Mouse (Mus musculus) neural tube, embryonic 12.5 days (tissue): ENCODE results near the gene Lrrn2. TPM values are rescaled to one million over a fixed set of nuclear protein-coding genes. Genes with fewer than 3 reads are reported as not detected.
"Not testable (repeated sequence)": the region's sequence is repeated elsewhere in the genome, so short reads cannot be mapped to it uniquely, and the experiment has no call there.

Experiments
- ATAC-seq: fragments of 200-750 bp; cut with Nextera tagmentation; 2 replicates; pipeline ENCODE4 v1.8.0; 2017; ENCODE audit warnings: low read depth, mild to moderate bottlenecking, moderate TSS enrichment, moderate library complexity; ENCODE audit not compliant: low FRiP score
- H3K27ac ChIP-seq: fragments of 300-500 bp; sonication (generic); 2 replicates; pipeline ENCODE4 v1.5.1; 2016
- H3K27me3 ChIP-seq: fragments of 300-500 bp; sonication (generic); replicated peaks from 2 replicates; pipeline ENCODE4 v1.6.1; 2016; ENCODE audit warnings: mild to moderate bottlenecking
- H3K36me3 ChIP-seq: fragments of 300-500 bp; sonication (generic); 2 replicates; pipeline ENCODE4 v1.6.1; 2016; ENCODE audit warnings: mild to moderate bottlenecking
- H3K4me1 ChIP-seq: fragments of 300-500 bp; sonication (generic); 2 replicates; pipeline ENCODE4 v1.6.1; 2016
- H3K4me2 ChIP-seq: fragments of 300-500 bp; sonication (generic); replicated peaks from 2 replicates; pipeline ENCODE4 v1.6.1; 2016; ENCODE audit warnings: mild to moderate bottlenecking
- H3K4me3 ChIP-seq: fragments of 300-500 bp; sonication (generic); 2 replicates; pipeline ENCODE4 v1.5.1; 2016
- H3K9ac ChIP-seq: fragments of 300-500 bp; sonication (generic); 2 replicates; pipeline ENCODE4 v1.6.1; 2016; ENCODE audit warnings: mild to moderate bottlenecking
- H3K9me3 ChIP-seq: fragments of 300-500 bp; sonication (generic); 2 replicates; pipeline ENCODE4 v1.6.1; 2016; ENCODE audit warnings: mild to moderate bottlenecking
- WGBS: fragments of 180-500 bp; shearing (Covaris S2); methylation state at CpG from one replicate; pipeline ENCODE4 v1.1.7; 2016; 5-methylcytosine and 5-hydroxymethylcytosine counted together
- polyA plus RNA-seq: library from polyadenylated mRNA; unstranded; fragments of >200 nt; fragmentation: Nextera tagmentation; extraction: Ambion mirVana; gene quantifications from 2 replicates; pipeline ENCODE4 v1.2.1, GENCODE M21; 2016

Lrrn2 gene
- polyA plus RNA-seq, 1 experiment from 2014 or later = 19.7 TPM

- no peak overlapping the region for H3K4me2 ChIP-seq
- ATAC-seq = no peak
- H3K4me1 ChIP-seq = peaks cover 5% of the 10 kb centered on the region; the same call in 1 of the 2 replicates
- 29% methylated on average over 8 of the region's 8 CpGs for WGBS
- H3K9ac ChIP-seq = no peak overlapping the region
- no peak overlapping the region for H3K4me3 ChIP-seq
- H3K9me3 ChIP-seq = no peaks in the 10 kb centered on the region
- no peaks in the 10 kb centered on the region for H3K36me3 ChIP-seq
- no peak overlapping the region for H3K27ac ChIP-seq
- no peaks in the 10 kb centered on the region for H3K27me3 ChIP-seq
Observed at GRCm38 (mm10) chr1:132945826-132946225, 65.8 kb downstream of the Lrrn2 start.

DNA sequence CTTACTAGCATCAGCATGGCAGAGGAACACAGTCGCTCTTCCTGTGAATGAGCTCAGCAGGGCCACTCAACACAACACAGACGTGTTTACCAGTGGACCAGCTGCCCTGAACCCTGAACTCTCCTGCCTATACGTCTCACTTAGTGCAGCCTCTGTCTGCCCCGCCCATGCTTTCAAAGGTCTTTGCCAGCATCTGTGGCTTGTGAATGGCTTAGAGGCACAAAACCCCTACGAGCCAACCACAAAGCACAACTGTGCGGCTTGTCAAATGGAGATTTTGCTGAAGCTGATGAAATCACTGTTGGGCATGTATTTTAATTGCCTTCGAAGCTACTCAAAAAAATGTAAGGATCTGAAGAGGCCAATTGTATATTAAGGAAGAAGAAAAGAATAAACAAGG lies 67.7 kb downstream of the Lrrn2 start:
- H3K4me3 ChIP-seq = no peak overlapping the region
- H3K9me3 ChIP-seq = no peaks in the 10 kb centered on the region
- no peak overlapping the region for H3K27ac ChIP-seq
- WGBS = 40% methylated on average over 7 of the region's 7 CpGs
- no peaks in the 10 kb centered on the region for H3K36me3 ChIP-seq
- ATAC-seq = no peak
- peaks cover 5% of the 10 kb centered on the region; the same call in 1 of the 2 replicates for H3K4me1 ChIP-seq
- no peak overlapping the region for H3K9ac ChIP-seq
- H3K27me3 ChIP-seq = no peaks in the 10 kb centered on the region
- no peak overlapping the region for H3K4me2 ChIP-seq

DNA sequence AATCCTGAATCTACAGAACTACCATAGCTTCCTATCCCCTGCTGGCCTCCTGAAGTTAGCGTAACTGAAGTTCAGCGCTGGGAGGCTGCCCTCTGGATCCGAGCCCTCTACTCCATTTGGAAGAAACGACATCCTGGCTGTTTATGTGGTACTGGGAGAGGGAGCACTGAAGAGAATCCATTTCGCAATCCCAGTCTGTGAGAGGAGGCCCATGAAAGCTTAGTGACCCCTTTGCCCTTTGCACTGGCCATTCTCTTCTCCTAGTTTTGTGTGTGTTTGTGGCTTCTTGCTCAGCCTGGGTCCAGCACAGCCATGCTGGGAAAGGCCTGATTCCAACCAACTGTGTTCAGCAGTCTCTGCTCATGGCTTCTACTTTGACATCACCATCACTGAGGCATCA lies 76.7 kb downstream of the Lrrn2 start:
- no peak for ATAC-seq
- WGBS = 86% methylated on average over 5 of the region's 5 CpGs
- no peaks in the 10 kb centered on the region for H3K4me1 ChIP-seq
- no peak overlapping the region for H3K4me3 ChIP-seq
- H3K9me3 ChIP-seq = no peaks in the 10 kb centered on the region
- H3K36me3 ChIP-seq = no peaks in the 10 kb centered on the region
- H3K27ac ChIP-seq = no peak overlapping the region
- H3K9ac ChIP-seq = no peak overlapping the region
- no peaks in the 10 kb centered on the region for H3K27me3 ChIP-seq
- no peak overlapping the region for H3K4me2 ChIP-seq

DNA sequence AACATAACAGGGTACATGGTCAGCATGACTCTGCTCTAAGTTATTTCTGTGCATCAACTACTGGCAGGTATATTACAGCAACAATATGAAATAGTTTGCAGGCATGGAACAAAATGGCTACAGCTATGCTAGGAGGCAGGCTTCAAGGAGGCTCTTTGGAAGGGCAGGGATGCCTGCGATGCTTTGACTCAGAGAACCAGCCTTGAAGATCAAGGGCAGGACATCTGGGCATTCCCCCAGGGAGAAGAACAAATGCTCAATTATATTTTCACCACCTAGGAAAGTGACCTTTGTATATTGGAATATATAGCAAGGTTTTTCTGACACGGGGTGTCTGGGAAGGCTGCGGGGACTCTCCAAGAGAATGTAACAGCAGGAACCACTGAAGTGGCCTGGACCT lies 81.7 kb downstream of the Lrrn2 start:
- Histone ChIP-seq H3K4me3 (no peak overlapping the region), H3K9ac (no peak overlapping the region), H3K27ac (no peak overlapping the region), H3K27me3 (no peaks in the 10 kb centered on the region), H3K4me2 (no peak overlapping the region), H3K4me1 (no peaks in the 10 kb centered on the region), H3K36me3 (no peaks in the 10 kb centered on the region), H3K9me3 (no peaks in the 10 kb centered on the region)
- 96% methylated on average over 3 of the region's 3 CpGs for WGBS
- ATAC-seq = no peak

DNA sequence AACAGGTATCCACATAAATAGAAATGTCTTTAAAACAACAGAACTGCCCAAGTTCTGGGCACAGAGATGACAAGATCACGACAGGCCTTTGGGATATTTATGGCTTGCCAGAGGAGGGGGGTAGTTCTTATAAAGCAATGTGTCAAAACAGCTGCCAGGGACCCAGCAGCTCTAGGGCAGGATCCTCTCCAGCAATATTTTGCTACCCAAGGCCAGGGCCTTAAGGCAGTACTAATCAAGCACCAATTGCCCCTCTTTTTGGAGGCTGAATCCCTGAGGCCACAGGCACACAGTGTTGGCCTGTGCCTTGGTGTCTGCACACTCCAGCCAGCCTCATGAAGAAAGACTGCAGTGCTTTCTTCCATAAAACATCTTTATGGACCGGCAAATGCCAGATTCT lies 84.0 kb downstream of the Lrrn2 start:
- Histone ChIP-seq H3K9ac (no peak overlapping the region), H3K4me3 (no peak overlapping the region), H3K36me3 (no peaks in the 10 kb centered on the region), H3K27me3 (no peaks in the 10 kb centered on the region), H3K9me3 (no peaks in the 10 kb centered on the region), H3K4me2 (no peak overlapping the region), H3K27ac (no peak overlapping the region), H3K4me1 (no peaks in the 10 kb centered on the region)
- no peak for ATAC-seq
- 80% methylated on average over 2 of the region's 2 CpGs for WGBS

- Histone ChIP-seq H3K9ac (no peak overlapping the region), H3K4me2 (no peak overlapping the region), H3K27me3 (no peaks in the 10 kb centered on the region), H3K4me3 (no peak overlapping the region), H3K27ac (no peak overlapping the region), H3K4me1 (no peaks in the 10 kb centered on the region), H3K36me3 (no peaks in the 10 kb centered on the region), H3K9me3 (no peaks in the 10 kb centered on the region)
- 90% methylated on average over 4 of the region's 4 CpGs for WGBS
- no peak for ATAC-seq
Observed at GRCm38 (mm10) chr1:132964691-132965090, 84.6 kb downstream of the Lrrn2 start.

- WGBS = 30% methylated on average over 6 of the region's 6 CpGs
- Histone ChIP-seq H3K4me2 (no peak overlapping the region), H3K36me3 (no peaks in the 10 kb centered on the region), H3K9ac (no peak overlapping the region), H3K9me3 (no peaks in the 10 kb centered on the region), H3K27ac (no peak overlapping the region), H3K4me1 (no peaks in the 10 kb centered on the region), H3K4me3 (no peak overlapping the region), H3K27me3 (no peaks in the 10 kb centered on the region)
- no peak for ATAC-seq
Observed at GRCm38 (mm10) chr1:132968659-132969058, 88.6 kb downstream of the Lrrn2 start.

DNA sequence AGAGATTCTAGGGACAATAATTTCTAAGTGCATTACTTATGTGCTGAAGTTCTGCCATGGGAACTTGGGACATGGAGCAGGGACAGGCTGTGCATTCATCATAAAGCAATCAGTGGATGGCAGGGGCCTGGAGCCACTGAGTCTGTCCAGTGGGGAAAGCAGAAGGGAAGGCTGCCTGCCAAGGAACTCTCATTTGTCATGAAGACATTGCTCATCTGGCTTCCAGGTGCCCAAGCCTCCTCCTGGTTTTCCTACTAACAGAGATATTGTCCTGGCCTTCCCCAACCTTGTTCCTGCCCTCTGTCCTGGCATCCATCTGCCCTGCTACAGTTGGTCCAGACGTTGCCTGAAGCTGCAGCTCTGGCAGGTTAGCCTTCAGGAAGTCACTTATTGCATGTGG lies 97.3 kb downstream of the Lrrn2 start:
- 96% methylated on average over 1 of the region's 1 CpGs for WGBS
- H3K4me2 ChIP-seq = no peak overlapping the region
- ATAC-seq = no peak
- peaks cover 11% of the 10 kb centered on the region; the same call in 1 of the 2 replicates for H3K36me3 ChIP-seq
- H3K27me3 ChIP-seq = no peaks in the 10 kb centered on the region
- H3K27ac ChIP-seq = no peak overlapping the region
- H3K4me1 ChIP-seq = no peaks in the 10 kb centered on the region
- no peak overlapping the region for H3K9ac ChIP-seq
- no peak overlapping the region for H3K4me3 ChIP-seq
- H3K9me3 ChIP-seq = no peaks in the 10 kb centered on the region

- no peaks in the 10 kb centered on the region for H3K9me3 ChIP-seq
- H3K4me1 ChIP-seq = no peaks in the 10 kb centered on the region
- no peak for ATAC-seq
- no peak overlapping the region for H3K4me3 ChIP-seq
- peaks cover 38% of the 10 kb centered on the region for H3K36me3 ChIP-seq
- no peak overlapping the region for H3K4me2 ChIP-seq
- H3K27me3 ChIP-seq = no peaks in the 10 kb centered on the region
- WGBS = 90% methylated on average over 6 of the region's 6 CpGs
- no peak overlapping the region for H3K27ac ChIP-seq
- no peak overlapping the region for H3K9ac ChIP-seq
Observed at GRCm38 (mm10) chr1:132981232-132981631, 101.2 kb downstream of the Lrrn2 start.

- Histone ChIP-seq H3K4me3 (no peak overlapping the region), H3K27me3 (no peaks in the 10 kb centered on the region), H3K4me2 (no peak overlapping the region), H3K27ac (no peak overlapping the region), H3K36me3 (peaks cover 40% of the 10 kb centered on the region), H3K4me1 (no peaks in the 10 kb centered on the region), H3K9ac (no peak overlapping the region), H3K9me3 (no peaks in the 10 kb centered on the region)
- peak; percentile 37; the same call in 1 of the 2 replicates for ATAC-seq
- 67% methylated on average over 7 of the region's 7 CpGs for WGBS
Observed at GRCm38 (mm10) chr1:132982728-132983127, 102.7 kb downstream of the Lrrn2 start.

DNA sequence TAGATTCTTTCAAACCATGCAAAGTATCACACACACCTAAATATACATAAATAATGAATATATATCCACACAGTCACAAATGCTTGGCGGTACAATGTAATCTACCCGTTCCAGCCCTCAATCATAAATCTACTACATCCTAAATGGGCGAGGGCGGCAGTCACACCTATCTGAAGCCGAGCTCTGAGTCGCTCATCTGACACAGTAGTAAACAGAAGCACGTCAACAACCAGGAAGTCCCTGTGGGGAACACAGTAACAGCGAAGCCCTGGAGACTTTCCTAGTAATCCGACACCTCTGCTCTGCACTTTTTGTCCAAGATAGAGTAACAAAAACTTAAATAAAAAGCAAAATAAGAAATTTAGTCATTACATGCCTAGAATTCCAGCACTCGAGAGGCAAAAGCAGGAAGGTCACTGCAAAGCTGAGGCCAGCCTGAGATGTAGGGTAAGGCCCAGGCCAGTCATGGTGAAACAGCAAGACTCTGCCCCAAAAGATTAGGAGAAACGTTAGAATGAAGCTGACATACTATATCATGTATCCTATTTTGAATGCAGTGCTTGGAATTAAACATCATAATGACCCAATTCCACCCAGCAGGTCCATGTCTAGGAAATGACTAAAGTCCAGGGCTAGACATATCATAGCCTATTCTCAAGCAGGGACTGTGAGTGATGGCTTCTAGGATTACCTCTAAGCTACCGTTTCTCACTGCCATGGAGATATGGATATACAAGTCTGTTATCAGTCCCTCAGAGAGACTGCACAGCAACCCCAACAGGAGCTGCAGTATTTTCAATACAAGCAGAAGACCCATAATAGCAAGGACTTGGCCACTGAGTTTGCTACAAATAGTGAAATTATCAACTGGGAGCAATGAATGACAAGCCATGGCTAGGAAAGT lies 108.7 kb downstream of the Lrrn2 start:
- H3K9ac ChIP-seq, H3K4me1 ChIP-seq, H3K4me3 ChIP-seq, H3K9me3 ChIP-seq, H3K27me3 ChIP-seq, H3K27ac ChIP-seq, ATAC-seq, H3K4me2 ChIP-seq: not testable (repeated sequence)
- peaks cover 68% of the 10 kb centered on the region for H3K36me3 ChIP-seq
- 86% methylated on average over 12 of the region's 12 CpGs for WGBS
